Mouse (Mus musculus) liver, adult 2 months (tissue): ENCODE results near the gene Psmd12. TPM values are rescaled to one million over a fixed set of nuclear protein-coding genes. Genes with fewer than 3 reads are reported as not detected.

Source experiments
- DNase-seq: peaks from one replicate; pipeline ENCODE4 v3.0.0-alpha.2; 2011; ENCODE audit warnings: low read depth, low spot score; ENCODE audit errors: extremely low read depth
- H3K27ac ChIP-seq: fragments of 200-500 bp; replicated peaks from 2 replicates; pipeline ENCODE4 v1.5.1; 2012; ENCODE audit warnings: low read depth, mild to moderate bottlenecking, control low read depth, inconsistent platforms, low read length; ENCODE audit not compliant: insufficient read depth
- H3K27me3 ChIP-seq: fragments of 200-500 bp; 2 replicates; pipeline ENCODE4 v1.6.1; 2012; ENCODE audit warnings: mild to moderate bottlenecking, moderate library complexity, low read length, inconsistent platforms; ENCODE audit not compliant: control insufficient read depth, insufficient read depth
- H3K36me3 ChIP-seq: fragments of 200-500 bp; 2 replicates; pipeline ENCODE4 v1.6.1; 2012; ENCODE audit warnings: low read length, inconsistent platforms; ENCODE audit not compliant: control insufficient read depth, insufficient read depth
- H3K4me1 ChIP-seq: fragments of 200-500 bp; 2 replicates; pipeline ENCODE4 v1.6.1; 2011; ENCODE audit warnings: low read length; ENCODE audit not compliant: control insufficient read depth, insufficient read depth
- H3K4me3 ChIP-seq: fragments of 200-500 bp; 2 replicates; pipeline ENCODE4 v1.5.1; 2011; ENCODE audit warnings: low read depth, mild to moderate bottlenecking, control low read depth, low read length, moderate library complexity; ENCODE audit not compliant: insufficient read depth
- H3K79me2 ChIP-seq: fragments of 200-500 bp; 2 replicates; pipeline ENCODE4 v1.6.1; 2012; ENCODE audit warnings: inconsistent platforms, mild to moderate bottlenecking, low read length, moderate library complexity; ENCODE audit not compliant: control insufficient read depth, insufficient read depth
- H3K9ac ChIP-seq: fragments of 200-500 bp; 2 replicates; pipeline ENCODE4 v1.6.1; 2012; ENCODE audit warnings: low read depth, mild to moderate bottlenecking, control low read depth, inconsistent platforms, low read length
- CTCF ChIP-seq: fragments of 200-500 bp; IDR thresholded peaks from 2 replicates; pipeline ENCODE4 v1.5.1; 2011; ENCODE audit warnings: low read depth, low read length, control low read depth
- POLR2A ChIP-seq: fragments of 200-500 bp; IDR thresholded peaks from 2 replicates; pipeline ENCODE4 v1.6.1; 2011; ENCODE audit warnings: low read length, control low read depth; ENCODE audit not compliant: insufficient read depth; ENCODE audit errors: extremely low read depth
- WGBS: fragments of 180-500 bp; shearing (Covaris S2); methylation state at CpG from one replicate; pipeline ENCODE4 v1.1.7; 2018; 5-methylcytosine and 5-hydroxymethylcytosine counted together
- polyA plus RNA-seq: library from polyadenylated mRNA; depleted of rRNA; stranded (reverse); fragments of >200 nt; gene quantifications from 2 replicates; pipeline ENCODE4 v1.2.3, GENCODE M21; 2012; rRNA removed
- total RNA-seq: library from RNA; depleted of rRNA; stranded (reverse); fragments of >200 nt; gene quantifications from 2 replicates; pipeline ENCODE4 v1.2.3, GENCODE M21; 2014; rRNA removed

The Psmd12 gene
- total and polyA plus RNA-seq, 2 experiments: 14.5 to 54.7 TPM

DNA sequence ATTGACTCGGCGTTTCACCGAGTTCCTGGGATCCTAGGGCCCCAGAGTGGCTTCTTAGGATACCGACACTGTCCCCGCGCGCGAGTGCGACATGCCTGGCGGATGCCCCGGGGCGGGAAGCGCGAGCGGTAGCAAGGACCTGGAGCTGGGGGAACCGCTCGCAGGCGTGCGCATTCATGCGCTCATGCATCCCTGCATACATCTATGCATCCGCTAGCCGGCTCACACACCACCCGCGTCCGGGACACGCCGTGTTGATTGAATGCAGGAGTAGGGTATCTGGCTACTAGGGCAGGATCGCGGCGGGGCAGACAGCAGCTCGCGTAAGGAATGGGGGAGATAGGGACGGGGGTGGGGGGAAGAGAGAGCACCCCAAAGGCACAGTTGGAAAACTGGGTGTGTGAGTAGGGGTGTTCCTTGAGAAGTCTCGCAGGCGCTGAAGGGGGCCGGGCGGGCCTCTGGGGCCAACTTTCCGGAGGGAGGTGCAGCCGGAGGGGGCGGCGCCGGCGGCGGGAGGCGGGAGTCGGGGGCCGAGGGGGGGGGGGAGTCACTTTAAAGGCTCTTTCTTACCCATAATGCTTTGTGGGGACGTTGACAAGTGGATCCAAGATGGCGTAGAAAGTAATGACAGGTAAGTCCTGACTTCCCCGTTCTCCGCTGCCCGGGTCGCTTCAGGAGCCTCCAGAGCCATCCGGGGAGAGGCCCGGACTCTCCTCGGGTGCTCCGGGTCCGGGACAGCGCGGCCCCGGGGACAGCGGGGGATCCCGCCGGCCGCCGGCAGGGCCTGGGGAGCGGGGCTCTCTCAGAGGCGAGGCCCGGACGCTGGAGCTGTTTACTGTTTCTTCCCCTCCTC is 68.3 kb downstream of the Psmd12 start, which contains the start of gene Helz:
TSS of gene Helz (plus strand) at position 580 of the 853 bp plus-strand sequence.
- no peak within 1 kb of the TSS for H3K27ac ChIP-seq

DNA sequence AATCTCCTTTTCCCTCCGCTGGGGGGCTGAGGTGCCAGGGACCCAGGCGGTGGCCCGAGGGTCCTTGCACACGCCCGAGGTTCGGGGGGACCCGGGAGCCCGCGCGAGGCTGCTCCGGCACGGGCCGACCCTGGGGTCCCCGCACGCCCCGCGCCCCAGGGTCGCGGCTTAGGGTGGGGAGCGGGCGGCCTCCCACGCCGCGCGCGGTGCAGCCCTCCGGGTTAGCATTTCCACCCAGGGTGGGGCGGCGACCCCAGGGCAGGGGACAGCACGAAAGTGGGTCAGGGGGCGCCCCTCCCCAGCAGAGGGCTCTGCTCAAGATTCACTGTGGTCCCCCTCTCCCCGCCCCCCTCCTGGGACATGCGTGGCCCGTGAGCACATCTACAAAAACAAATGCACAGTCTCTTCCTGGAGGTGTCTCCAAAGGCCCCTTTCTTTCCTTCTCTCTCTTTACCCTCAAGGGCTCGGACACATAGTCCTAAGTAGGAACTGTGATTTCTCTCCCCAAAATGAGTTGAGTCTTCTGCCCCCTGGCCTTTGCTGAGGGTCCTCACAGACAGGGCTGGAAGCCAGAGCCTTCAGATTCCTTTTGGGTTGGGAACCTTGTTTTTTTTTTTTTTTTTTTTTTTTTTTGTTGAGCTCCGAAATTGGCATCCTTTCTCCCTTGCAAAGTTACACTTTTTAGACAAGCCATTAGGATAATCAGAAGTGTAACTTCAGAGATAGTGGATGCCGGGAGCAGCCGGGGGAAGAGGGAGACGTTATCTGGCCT is 69.1 kb downstream of the Psmd12 start:
- peaks cover 16% of the 10 kb centered on the region for H3K79me2 ChIP-seq
- H3K4me3 ChIP-seq: peak overlapping the region; percentile 96
- H3K36me3 ChIP-seq: peaks cover 4% of the 10 kb centered on the region
- no peak for DNase-seq
- 2% methylated on average over 38 of the region's 39 CpGs for whole genome bisulfite sequencing
- no peak overlapping the region for H3K27ac ChIP-seq
- TF ChIP-seq CTCF (no peak), POLR2A (no peak)
- peaks cover 3% of the 10 kb centered on the region; the same call in 1 of the 2 replicates for H3K4me1 ChIP-seq
- H3K9ac ChIP-seq: peak overlapping the region; percentile 81
- H3K27me3 ChIP-seq: no peaks in the 10 kb centered on the region

More for the DNA sequence above, 68.3 kb downstream of the Psmd12 start, which contains the start of gene Helz:
- H3K9ac ChIP-seq: peak within 1 kb of the TSS; percentile 81
- H3K36me3 ChIP-seq: peaks cover 2% of the 10 kb centered on the region; the same call in 1 of the 2 replicates
- peaks cover 12% of the 10 kb centered on the region for H3K79me2 ChIP-seq
- H3K27me3 ChIP-seq: no peaks in the 10 kb centered on the region
- DNase-seq: peak; percentile 73
- H3K4me3 ChIP-seq: peak within 1 kb of the TSS; percentile 96
- H3K4me1 ChIP-seq: peaks cover 3% of the 10 kb centered on the region; the same call in 1 of the 2 replicates
- under 1% methylated on average over 69 of the region's 70 CpGs for WGBS
- TF ChIP-seq CTCF: no peak
- 0 out of 2 replicates have a peak, but pooled peaks have one; percentile 20 for TF ChIP-seq POLR2A

Other genes starting within 250 kb of the Psmd12 start
- gene Pitpnc1, start 8.8 kb upstream of the Psmd12 start, total RNA-seq: 9.4 and 10.5 TPM in 2 replicates
- gene Pitpnc1, start 8.8 kb upstream of the Psmd12 start, polyA plus RNA-seq: 3.5 and 4.1 TPM in 2 replicates
- gene Helz, start 68.4 kb downstream of the Psmd12 start, total RNA-seq: 6.4 and 7.8 TPM in 2 replicates
- 5.3 and 6.5 TPM in 2 replicates for gene Helz, start 68.4 kb downstream of the Psmd12 start, polyA plus RNA-seq
- not detected in 2 replicates for gene Cacng1, start 237.0 kb downstream of the Psmd12 start, total RNA-seq
- gene Cacng1, start 237.0 kb downstream of the Psmd12 start, polyA plus RNA-seq: 0.09 TPM in 1 of 2 replicates, not detected in the other